Mouse (Mus musculus) Patski (cell line): ENCODE measurements around the gene Gadl1. TPM values are rescaled to one million over a fixed set of nuclear protein-coding genes. Genes with fewer than 3 reads are reported as not detected.
A peak's percentile ranks its signal among the peaks of the same experiment; 100 is the strongest.
"Not testable (repeated sequence)": the region's sequence is repeated elsewhere in the genome, so short reads cannot be mapped to it uniquely, and the experiment has no call there.

ENCODE experiments used
- ATAC-seq: fragments of 100-300 bp; one replicate; pipeline ENCODE4 v1.8.0; 2021
- CTCF ChIA-PET: fragments of 350-600 bp; sonication (Branson Sonifier 250); formaldehyde crosslinking; loops from one replicate; lab custom pipeline; 2022; ENCODE audit warnings: inconsistent platforms; lab: Charles Lee
- POLR2A ChIA-PET: fragments of 350-600 bp; sonication (Branson Sonifier 250); formaldehyde crosslinking; loops from one replicate; lab custom pipeline; 2022; ENCODE audit warnings: antibody characterized with exemption, inconsistent platforms; lab: Charles Lee
- DNase-seq: peaks from one replicate; pipeline ENCODE4 v3.0.0-alpha.2; 2011; ENCODE audit warnings: low read depth, low spot score
- H3K27me3 ChIP-seq: fragments of 371-371 bp; one replicate; pipeline ENCODE4 v1.5.1; 2021
- CTCF ChIP-seq: fragments of 100-300 bp; IDR thresholded peaks from one replicate; pipeline ENCODE4 v1.5.1; 2021
- in situ Hi-C: fragments of 300-500 bp; cut with MboI; formaldehyde crosslinking; loops from 3 replicates; pipeline ENCODE4 v1.11.1; 2018; ENCODE audit warnings: low pct_unique_long_range_greater_than_20kb, mixed read lengths
- polyA plus RNA-seq: library from polyadenylated mRNA; unstranded; gene quantifications from one replicate; pipeline ENCODE4 v1.2.3, GENCODE M21; 2021

The Gadl1 gene
- polyA plus RNA-seq, 1 experiment from 2014 or later, result 0.05 TPM

- ATAC-seq (no peak), DNase-seq (no peak)
- in situ Hi-C loops, result no loop called here
- no peaks in the 10 kb centered on the region for H3K27me3 ChIP-seq
- CTCF ChIA-PET, result interaction anchor here (1.2 kb wide), 1 partner anchor 17 kb away, joined by 3 read pairs; no protein-coding TSS in a partner anchor
- POLR2A ChIA-PET, result no interaction called here
- no peak for TF ChIP-seq CTCF
Observed at GRCm38 (mm10) chr9:116058475-116058874, 149.2 kb downstream of the Gadl1 start.

DNA sequence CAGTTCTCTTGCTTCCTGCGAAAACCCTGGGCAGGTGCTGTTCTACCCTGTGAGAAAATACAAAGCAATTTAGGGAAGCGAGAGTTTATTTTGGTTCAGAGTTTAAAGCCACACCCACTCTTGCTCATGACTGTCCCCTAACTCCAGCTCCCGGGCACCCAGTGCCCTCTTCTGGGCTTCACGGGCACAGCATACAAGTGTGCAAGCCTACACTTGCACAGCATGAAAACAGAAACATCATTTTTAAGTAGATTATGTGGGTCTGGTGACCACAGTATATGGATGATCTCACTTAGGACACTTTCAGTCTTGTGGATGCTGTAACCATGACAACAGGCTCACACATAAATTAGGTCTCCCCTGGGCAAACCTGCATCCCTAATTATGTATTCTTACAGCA is 149.9 kb downstream of the Gadl1 start:
- in situ Hi-C loops, result no loop called here
- CTCF ChIA-PET, result no interaction called here
- no peaks in the 10 kb centered on the region for H3K27me3 ChIP-seq
- POLR2A ChIA-PET, result no interaction called here
- TF ChIP-seq CTCF, result peak; percentile 57
- DNase-seq, result no peak
- ATAC-seq, result no peak

GRCm38 (mm10) chr9:116060691-116061090 is 151.4 kb downstream of the Gadl1 start:
- no peak for DNase-seq

DNA sequence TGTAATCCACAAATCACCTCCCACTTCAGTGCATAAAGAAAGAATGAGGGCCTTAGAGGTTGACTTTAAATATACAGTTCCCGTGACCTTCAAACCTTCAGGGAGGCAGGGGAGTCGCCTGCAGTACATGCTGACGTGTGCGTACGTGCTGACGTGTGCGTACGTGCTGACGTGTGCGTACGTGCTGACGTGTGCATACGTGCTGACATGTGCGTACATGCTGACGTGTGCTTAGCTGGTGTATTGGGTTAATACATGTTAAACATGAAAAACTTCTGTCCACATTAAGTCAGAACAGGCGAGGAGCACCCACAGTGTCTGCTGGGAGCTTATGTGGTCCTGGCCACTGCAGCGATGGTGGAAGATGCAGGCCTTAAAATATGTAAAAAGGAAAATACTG is 155.5 kb downstream of the Gadl1 start:
- ATAC-seq, result no peak
- CTCF ChIA-PET, result no interaction called here
- TF ChIP-seq CTCF, result no peak
- POLR2A ChIA-PET, result no interaction called here
- no peak for DNase-seq
- in situ Hi-C loops, result loop anchor here (5.0 kb wide), 1 partner anchor 488 kb away; no protein-coding TSS in a partner anchor
- no peaks in the 10 kb centered on the region for H3K27me3 ChIP-seq

More at GRCm38 (mm10) chr9:116060691-116061090, 151.4 kb downstream of the Gadl1 start:
- H3K27me3 ChIP-seq, result no peaks in the 10 kb centered on the region
- TF ChIP-seq CTCF, result peak; percentile 81
- ChIA-PET POLR2A (no interaction called here), CTCF (interaction anchor here (1.1 to 2.0 kb wide), 4 partner anchors 12 to 323 kb away, joined by 3 to 8 read pairs (median 6); no protein-coding TSS in a partner anchor)
- in situ Hi-C loops, result loop anchor here (5.0 kb wide), 1 partner anchor 492 kb away; no protein-coding TSS in a partner anchor
- no peak for ATAC-seq

DNA sequence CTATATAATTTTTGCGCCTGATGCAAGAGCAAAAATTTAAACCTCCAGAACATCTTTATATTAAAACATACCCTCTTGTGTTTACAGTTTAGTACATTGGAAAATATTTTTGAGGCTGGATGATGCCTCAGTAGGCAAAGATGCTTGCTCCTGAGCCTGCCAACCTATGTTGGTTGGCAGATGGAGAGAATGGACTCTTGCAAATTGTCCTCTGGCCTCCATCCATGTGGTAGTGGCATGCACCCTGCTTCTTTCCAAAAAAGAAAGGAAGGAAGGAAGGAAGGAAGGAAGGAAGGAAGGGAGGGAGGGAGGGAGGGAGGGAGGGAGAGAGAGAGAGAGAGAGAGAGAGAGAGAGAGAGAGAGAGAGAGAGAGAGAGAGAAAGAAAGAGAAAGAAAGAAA is 162.3 kb downstream of the Gadl1 start:
- CTCF ChIA-PET, H3K27me3 ChIP-seq, DNase-seq, POLR2A ChIA-PET, in situ Hi-C loops, ATAC-seq: not testable (repeated sequence)

DNA sequence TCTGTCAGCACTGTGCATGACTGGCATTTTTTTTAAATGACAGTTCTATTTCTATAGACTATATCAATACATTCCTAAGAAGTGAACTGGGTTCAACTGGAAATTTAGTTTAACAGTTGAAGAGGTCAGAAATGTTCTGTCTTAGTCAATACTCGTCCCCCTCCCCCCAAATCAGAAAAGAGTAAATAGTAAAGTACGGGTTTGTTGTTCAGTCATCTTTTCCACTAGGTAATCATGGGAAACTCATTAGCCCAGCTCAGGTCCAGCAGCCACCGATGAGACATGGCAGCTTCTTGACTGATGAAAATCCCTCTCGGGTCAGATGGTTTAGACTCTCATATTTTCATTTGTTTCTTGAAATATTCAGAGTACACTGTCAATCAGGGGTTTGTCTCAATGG is 166.9 kb downstream of the Gadl1 start:
- POLR2A ChIA-PET, result no interaction called here

DNA sequence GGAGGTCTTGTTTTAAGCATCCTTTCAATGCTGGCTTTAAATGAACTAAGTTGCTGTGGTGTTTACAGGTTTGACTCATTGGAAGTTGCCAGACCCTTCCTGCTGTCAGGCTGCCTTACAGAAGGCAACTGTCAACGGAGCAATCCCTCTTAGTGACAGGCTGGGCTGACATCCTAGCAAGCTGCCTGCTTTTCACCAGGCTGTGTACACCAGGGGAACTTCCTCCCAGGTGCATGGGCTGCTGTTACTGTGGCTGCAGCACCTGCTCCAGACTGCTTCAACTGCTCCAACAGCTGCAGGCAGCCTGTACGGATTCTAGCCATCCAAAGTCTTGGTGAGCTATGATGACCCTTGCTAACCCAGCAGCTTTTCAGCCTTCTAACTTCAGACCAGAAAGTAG is 167.7 kb downstream of the Gadl1 start:
- ATAC-seq (no peak), DNase-seq (no peak)
- no peak for TF ChIP-seq CTCF
- no peaks in the 10 kb centered on the region for H3K27me3 ChIP-seq
- POLR2A ChIA-PET, result no interaction called here
- in situ Hi-C loops, result no loop called here
- CTCF ChIA-PET, result interaction anchor here (1.6 kb wide), 1 partner anchor 8 kb away, joined by 5 read pairs; no protein-coding TSS in a partner anchor

More for the DNA sequence above, 166.9 kb downstream of the Gadl1 start:
- no peak for DNase-seq
- CTCF ChIA-PET, result no interaction called here
- ATAC-seq, result no peak
- in situ Hi-C loops, result no loop called here
- no peaks in the 10 kb centered on the region for H3K27me3 ChIP-seq
- no peak for TF ChIP-seq CTCF

GRCm38 (mm10) chr9:116077419-116077818 is 168.2 kb downstream of the Gadl1 start:
- ATAC-seq, result no peak

GRCm38 (mm10) chr9:116081781-116082180 is 172.5 kb downstream of the Gadl1 start:
- in situ Hi-C loops, result loop anchor here (10.0 kb wide), 1 partner anchor 303 kb away; no protein-coding TSS in a partner anchor
- ChIA-PET CTCF (interaction anchor here (1.1 kb wide), 1 partner anchor 22 kb away, joined by 3 read pairs; no protein-coding TSS in a partner anchor), POLR2A (no interaction called here)
- TF ChIP-seq CTCF, result no peak
- no peak for ATAC-seq
- no peaks in the 10 kb centered on the region for H3K27me3 ChIP-seq
- no peak for DNase-seq

More at GRCm38 (mm10) chr9:116077419-116077818, 168.2 kb downstream of the Gadl1 start:
- in situ Hi-C loops, result no loop called here
- POLR2A ChIA-PET, result no interaction called here
- no peak for DNase-seq
- TF ChIP-seq CTCF, result no peak
- H3K27me3 ChIP-seq, result no peaks in the 10 kb centered on the region
- CTCF ChIA-PET, result interaction anchor here (1.5 to 1.8 kb wide), 3 partner anchors 8 to 17 kb away, joined by 5 to 6 read pairs (median 6); no protein-coding TSS in a partner anchor

GRCm38 (mm10) chr9:116083300-116083699 is 174.0 kb downstream of the Gadl1 start:
- in situ Hi-C loops, result loop anchor here (10.0 kb wide), 1 partner anchor 302 kb away; no protein-coding TSS in a partner anchor
- ChIA-PET CTCF (interaction anchor here (1.0 kb wide), 2 partner anchors 11 to 12 kb away, joined by 3 to 4 read pairs; no protein-coding TSS in a partner anchor), POLR2A (no interaction called here)
- no peaks in the 10 kb centered on the region for H3K27me3 ChIP-seq
- DNase-seq (no peak), ATAC-seq (no peak)
- no peak for TF ChIP-seq CTCF

DNA sequence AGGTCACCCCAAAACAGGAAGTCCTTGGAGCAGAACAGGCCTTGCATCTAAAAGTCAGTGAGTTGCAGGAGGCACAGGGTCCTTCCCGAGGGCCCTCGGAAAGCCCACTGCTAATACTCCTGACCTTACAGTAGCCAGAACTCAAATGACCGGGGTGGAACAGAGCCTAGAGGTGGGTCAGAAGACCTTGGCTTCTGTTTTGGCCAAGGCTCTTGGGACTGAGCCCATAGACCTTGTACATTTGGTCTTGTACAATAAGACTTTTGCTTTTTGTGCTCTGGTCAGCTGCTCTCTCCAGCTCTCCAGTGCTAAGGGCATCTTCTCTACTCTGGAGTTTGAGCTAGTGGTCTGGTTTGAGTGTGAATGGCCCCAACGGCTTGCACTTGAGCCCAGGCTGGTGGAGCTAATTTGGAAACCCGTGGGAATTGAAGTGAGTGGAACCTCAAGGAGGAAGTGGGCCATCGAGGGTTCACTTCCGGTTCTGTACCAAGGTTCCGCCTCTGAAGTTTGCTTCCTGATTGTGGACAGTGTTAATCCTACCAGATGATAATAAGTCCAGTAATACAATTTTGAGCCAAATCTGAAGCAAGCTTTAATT is 174.6 kb downstream of the Gadl1 start:
- no peak for TF ChIP-seq CTCF
- ChIA-PET CTCF (interaction anchor here (1.0 kb wide), 2 partner anchors 11 to 12 kb away, joined by 3 to 4 read pairs; no protein-coding TSS in a partner anchor), POLR2A (no interaction called here)
- in situ Hi-C loops, result loop anchor here (10.0 kb wide), 1 partner anchor 301 kb away; no protein-coding TSS in a partner anchor
- H3K27me3 ChIP-seq, result no peaks in the 10 kb centered on the region
- ATAC-seq (no peak), DNase-seq (no peak)
